In genomic region chr5:112597876-112598275, GRCm38 (mm10) we compare ENCODE assay signal across 9 mouse cellular contexts. TPM values are rescaled to one million over a fixed set of nuclear protein-coding genes. Genes with fewer than 3 reads are reported as not detected.
DNase-seq lines count a peak whose midpoint lies in the region.
"Had no signal": no experiment of that assay in that cellular context is flagged by ENCODE, and none has a peak within 500 bp of the region (broad histone marks: within the 10 kb centered on the region; RNA-seq: fewer than 3 reads in every experiment).

No protein-coding gene starts in this region.

- intact Hi-C loops in gastrocnemius, postnatal 36 days (cut with DNase I): no loop called here

- DNase-seq in gastrocnemius, adult 18-20 months (ENCODE audit: low spot score): peak; percentile 4
- no peak for DNase-seq in gastrocnemius, postnatal 36 days
- DNase-seq in MN1 (ENCODE audit: low spot score): peak; percentile 84
- DNase-seq in cerebellum, adult 9-10 months: peak; percentile 98
- peak; percentile 81 to 86 for DNase-seq in kidney, adult 8-10 months
- peak; percentile 41 for DNase-seq in right cerebral cortex, adult 18-20 months
- DNase-seq in urinary bladder, adult 18-20 months (ENCODE audit: low spot score in 2 of 2): no peak
- DNase-seq in embryo, embryonic 11 days: no peak

RNA-seq across cellular contexts. Expression of gene Sez6l, which starts 20.9 kb away (rescaled TPM):
- total RNA-seq in gastrocnemius, adult 18-20 months (2021): under 1 TPM in 1 of 2 experiments, not detected in 1; 0.02 TPM
- total RNA-seq in gastrocnemius, postnatal 36 days (2021): under 1 TPM in 1 of 2 experiments, not detected in 1; 0.05 TPM
- total RNA-seq: CH12.LX had no signal

Comparison
In these comparisons a context has a peak if more than half of its experiments do, and no peak if none do; other contexts are left out.
1. DNase-seq: peak in gastrocnemius, adult 18-20 months (single experiment), MN1 (single experiment), cerebellum, adult 9-10 months (single experiment), kidney, adult 8-10 months (2 of 2) and right cerebral cortex, adult 18-20 months (single experiment); none in gastrocnemius, postnatal 36 days (0 of 2), urinary bladder, adult 18-20 months (0 of 2) and embryo, embryonic 11 days (single experiment).